In genomic region chr17:11741161-11741560, GRCm38 (mm10) we compare ENCODE assay signal across 18 mouse cellular contexts.
"Had no signal": no experiment of that assay in that cellular context is flagged by ENCODE, and none has a peak within 500 bp of the region (broad histone marks: within the 10 kb centered on the region; RNA-seq: fewer than 3 reads in every experiment).

No protein-coding gene starts in this region.

- H3K9ac ChIP-seq: liver, postnatal 0 days; lung, embryonic 15.5 days; midbrain, embryonic 13.5 days; midbrain, embryonic 15.5 days; neural tube, embryonic 12.5 days; stomach, embryonic 15.5 days had no signal

- DNase-seq: liver, postnatal 0 days; lung, adult 2 months; lung, postnatal 14 days; lung, postnatal 36 days; right cerebral cortex, postnatal 14 days; thymus, adult 2 months; thymus, postnatal 25 days; thymus, postnatal 4 days had no signal

- H3K27ac ChIP-seq: lung, embryonic 15.5 days; macrophage; midbrain, embryonic 13.5 days; midbrain, embryonic 15.5 days; neural tube, embryonic 12.5 days; stomach, embryonic 15.5 days; stomach, postnatal 0 days had no signal

- H3K4me1 ChIP-seq: lung, embryonic 15.5 days; megakaryocyte, embryonic 14.5 days; midbrain, embryonic 15.5 days; neural tube, embryonic 12.5 days; stomach, embryonic 15.5 days had no signal

- H3K27me3 ChIP-seq: lung, embryonic 15.5 days; megakaryocyte, embryonic 14.5 days; midbrain, embryonic 13.5 days; midbrain, embryonic 15.5 days; neural tube, embryonic 12.5 days; stomach, embryonic 15.5 days had no signal

- H3K9me3 ChIP-seq: lung, embryonic 15.5 days; midbrain, embryonic 13.5 days; midbrain, embryonic 15.5 days; neural tube, embryonic 12.5 days; stomach, embryonic 15.5 days had no signal

- ATAC-seq: liver, postnatal 0 days; lung, postnatal 0 days; midbrain, embryonic 13.5 days; midbrain, embryonic 15.5 days had no signal

- H3K4me2 ChIP-seq: lung, embryonic 15.5 days; midbrain, embryonic 11.5 days; midbrain, embryonic 13.5 days; midbrain, embryonic 15.5 days; neural tube, embryonic 12.5 days; stomach, embryonic 15.5 days had no signal

- H3K4me3 ChIP-seq: lung, embryonic 15.5 days; megakaryocyte, embryonic 14.5 days; midbrain, embryonic 13.5 days; midbrain, embryonic 15.5 days; neural tube, embryonic 12.5 days; stomach, embryonic 15.5 days had no signal

- H3K36me3 ChIP-seq: lung, embryonic 15.5 days; midbrain, embryonic 13.5 days; midbrain, embryonic 15.5 days; neural tube, embryonic 12.5 days; stomach, embryonic 15.5 days had no signal
